Mouse (Mus musculus) NIH3T3 (cell line): ENCODE measurements around the gene Cxcr4.

Experiments
- DNase-seq: peaks from one replicate; pipeline ENCODE4 v3.0.0-alpha.2; 2012; ENCODE audit warnings: low read depth

Cxcr4 gene

DNA sequence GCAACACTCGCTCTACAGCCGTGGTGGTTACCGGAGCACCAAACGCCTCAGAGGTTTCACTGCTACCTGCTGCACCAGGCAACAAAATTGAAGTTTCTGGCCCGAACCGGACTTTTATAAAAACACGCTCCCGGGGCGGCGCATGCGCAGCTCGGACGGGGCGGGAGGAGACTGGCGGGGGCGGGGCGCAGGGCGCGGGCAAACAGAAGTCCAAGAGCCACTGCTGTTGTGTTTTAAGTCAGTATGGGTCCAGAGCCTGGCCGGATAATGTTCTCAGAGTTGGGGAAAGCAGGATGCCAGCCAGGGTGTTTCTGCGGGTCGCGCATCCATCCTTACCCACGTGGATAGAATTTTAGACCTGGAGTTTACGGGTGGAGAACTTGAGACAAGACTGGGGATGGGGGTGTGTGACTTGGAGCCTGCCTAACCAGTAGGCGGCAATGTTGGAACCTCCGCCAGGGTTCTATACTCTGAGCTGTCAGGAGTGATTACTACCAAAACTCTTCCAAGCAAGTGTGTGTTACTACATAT lies at the start of gene Cxcr4:
TSS of gene Cxcr4 (minus strand) at position 83 of the 531 bp plus-strand sequence.
- DNase-seq = no peak

DNA sequence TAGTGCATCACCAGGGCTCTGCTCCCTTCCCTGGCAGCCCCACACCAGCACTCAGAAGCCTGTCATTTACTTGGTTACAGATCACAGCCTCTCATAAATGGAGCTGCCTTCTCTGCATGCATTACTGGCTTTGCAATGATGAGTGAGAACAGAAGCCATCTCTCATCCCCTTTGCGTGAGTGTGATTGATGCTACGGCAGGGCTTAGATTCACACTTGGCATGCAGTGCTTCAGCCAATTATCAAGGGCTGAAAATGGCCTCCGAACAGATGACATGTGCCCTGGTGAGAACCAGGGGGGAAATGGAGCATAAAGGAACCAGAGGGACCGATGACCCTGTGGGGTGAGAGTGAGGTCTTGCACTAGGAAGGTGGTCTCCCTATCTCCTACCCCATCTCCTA lies 47.6 kb upstream of the Cxcr4 start:
- no peak for DNase-seq

DNA sequence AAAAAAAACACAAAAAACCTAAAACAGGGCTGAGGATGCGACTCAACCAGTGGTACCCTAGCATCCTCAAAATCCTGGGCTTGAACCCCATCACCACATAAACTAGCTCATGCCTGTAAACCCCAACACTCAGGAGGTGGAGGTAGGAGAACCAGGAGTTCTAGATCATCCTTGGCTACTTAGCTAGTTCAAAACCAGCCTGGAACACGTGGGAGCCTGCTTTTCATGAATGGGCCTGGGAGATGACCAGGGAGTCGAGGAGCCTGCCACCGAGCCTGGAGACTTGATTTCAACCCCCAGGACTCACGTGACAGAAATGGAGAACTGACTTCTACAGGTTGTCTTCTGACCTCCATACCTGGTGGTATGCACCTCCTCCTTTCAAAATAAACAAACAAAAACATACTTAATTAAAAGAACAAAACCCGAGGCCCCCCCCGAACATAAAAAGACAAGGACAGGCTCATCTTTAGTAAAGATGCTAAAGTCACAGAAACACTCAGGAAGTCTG lies 45.2 kb upstream of the Cxcr4 start:
- DNase-seq = no peak

DNA sequence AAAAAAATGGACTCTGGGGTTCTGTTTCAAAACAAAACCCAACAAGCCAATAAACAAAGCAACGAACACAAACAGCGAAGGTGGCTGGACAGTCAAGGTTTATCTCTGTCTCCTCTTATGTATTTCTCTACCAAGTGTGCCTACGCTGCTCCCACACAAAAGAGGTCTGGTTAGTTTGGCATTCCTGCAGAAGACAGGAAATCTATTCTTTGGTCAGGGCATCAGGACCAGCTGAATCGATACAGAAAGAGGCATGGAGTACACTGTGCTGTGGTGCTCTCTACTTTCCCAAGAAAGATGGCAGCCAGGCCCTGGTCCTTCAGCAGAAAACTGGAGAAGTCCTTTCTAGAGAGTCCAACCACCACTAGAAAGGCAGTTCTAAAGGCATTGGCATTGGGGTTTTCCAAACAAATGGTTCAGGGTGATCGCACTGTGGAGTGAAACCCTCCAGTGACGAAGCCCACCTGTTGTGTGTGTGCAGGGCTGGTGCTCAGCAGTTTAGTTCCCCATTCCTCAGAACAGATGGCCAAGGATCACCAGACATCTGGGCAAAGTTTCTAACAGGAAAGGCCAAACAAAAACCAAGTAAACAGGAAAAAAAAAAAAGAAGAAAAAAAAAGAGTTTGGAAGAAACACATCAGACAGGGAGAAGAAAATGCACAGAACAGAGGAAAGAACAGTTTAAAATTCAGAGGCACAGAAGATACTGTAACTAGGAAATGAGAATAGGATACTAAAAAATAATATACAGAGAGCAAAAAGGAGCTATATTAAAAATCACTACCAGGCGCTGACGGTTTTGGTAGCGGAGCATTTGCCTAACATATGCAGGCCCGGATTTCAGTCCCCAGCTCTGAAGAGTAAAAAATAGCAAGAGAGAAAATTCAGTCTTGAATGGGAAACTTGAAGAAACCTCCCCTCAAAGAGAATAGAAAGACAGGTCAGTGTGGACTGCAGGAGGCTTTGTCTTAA lies 44.5 kb upstream of the Cxcr4 start:
- DNase-seq = no peak

DNA sequence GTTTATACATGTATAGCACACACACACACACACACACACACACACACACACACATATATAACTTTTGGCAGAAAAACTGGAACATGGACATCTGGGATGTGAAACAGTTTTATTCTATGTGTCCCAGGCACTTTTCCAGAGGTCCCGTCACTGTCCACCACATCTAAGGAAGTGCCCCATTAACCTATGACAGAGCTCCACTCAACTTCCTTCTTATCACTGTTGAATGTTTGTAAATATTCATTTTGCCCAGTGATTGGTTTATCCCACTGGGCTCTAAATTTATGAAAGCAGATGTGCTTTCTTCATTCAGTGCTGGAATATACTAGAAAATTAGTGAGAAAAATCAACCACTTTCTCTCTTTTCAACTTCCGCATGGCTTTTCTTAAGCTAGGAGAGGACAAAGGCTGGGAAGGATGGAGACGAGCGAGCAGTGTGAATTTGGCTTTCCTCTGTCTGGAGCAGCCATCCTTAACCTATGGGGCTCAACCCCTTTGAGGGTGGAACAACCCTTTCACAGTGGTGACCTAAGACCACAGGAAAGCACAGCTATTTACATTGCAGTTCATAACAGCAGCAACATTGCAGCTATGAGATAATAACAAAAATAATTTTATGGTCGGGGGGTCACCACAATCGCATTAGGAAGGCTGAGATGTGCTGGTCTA lies 41.8 kb upstream of the Cxcr4 start:
- DNase-seq = no peak

DNA sequence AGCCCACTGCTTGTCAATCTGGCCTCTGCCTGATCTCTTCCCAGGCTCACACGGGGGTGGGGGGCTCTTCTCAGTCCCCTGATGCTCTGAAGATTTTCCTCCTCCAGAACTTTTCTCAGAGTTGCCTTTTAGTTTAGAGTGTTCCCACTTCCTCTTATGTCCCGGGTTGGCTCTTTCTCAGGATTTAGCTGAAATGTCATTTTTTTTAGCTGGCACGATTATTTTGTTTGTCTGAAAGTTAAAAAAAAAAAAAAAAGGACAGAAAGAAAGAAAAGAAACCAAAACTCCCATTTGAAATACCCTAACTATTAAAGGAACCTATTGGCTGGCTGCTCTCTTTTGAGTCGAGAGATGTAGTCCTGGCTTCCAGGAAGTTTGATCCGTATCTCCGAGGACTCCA lies 40.4 kb upstream of the Cxcr4 start:
- DNase-seq = no peak

DNA sequence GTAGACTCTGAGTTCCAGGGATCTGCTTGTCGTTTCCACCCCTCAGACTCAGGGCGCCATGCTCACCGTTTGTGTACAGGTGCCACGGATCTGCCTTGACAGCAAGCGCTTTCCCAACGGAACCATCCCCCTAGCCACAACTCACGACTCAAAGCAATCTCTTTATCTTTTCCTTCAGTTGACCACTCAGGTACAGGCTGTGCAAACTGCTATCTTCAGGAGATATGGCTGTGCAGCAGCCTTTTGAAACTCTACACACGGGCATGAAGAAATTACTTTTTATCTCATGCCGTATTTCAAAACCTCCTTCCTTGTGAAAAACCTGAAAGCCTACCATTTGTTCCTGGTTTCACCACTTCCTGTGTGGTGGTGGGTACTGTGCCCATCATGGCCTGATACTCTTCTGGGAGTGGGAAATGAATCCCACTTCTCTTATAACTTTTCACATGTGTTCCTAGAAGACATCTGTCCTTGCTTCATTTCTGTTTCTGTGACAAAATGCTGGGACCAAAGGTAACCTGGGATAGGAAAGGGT lies 34.1 kb upstream of the Cxcr4 start:
- no peak for DNase-seq

DNA sequence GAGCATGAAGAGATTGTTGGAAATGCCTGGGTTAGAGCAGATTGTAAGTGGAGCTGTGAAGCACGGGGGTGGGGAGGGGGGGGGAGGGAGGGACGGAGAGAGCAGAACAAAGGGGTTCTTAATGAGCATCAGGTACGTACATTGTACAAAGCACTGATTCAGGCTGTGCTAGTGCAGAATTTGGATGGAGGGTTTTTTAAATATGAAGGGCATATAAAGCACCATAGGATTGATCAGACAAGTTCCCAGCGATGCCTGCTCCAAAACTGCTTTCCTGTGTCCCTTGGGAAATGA lies 31.4 kb upstream of the Cxcr4 start:
- DNase-seq = no peak

DNA sequence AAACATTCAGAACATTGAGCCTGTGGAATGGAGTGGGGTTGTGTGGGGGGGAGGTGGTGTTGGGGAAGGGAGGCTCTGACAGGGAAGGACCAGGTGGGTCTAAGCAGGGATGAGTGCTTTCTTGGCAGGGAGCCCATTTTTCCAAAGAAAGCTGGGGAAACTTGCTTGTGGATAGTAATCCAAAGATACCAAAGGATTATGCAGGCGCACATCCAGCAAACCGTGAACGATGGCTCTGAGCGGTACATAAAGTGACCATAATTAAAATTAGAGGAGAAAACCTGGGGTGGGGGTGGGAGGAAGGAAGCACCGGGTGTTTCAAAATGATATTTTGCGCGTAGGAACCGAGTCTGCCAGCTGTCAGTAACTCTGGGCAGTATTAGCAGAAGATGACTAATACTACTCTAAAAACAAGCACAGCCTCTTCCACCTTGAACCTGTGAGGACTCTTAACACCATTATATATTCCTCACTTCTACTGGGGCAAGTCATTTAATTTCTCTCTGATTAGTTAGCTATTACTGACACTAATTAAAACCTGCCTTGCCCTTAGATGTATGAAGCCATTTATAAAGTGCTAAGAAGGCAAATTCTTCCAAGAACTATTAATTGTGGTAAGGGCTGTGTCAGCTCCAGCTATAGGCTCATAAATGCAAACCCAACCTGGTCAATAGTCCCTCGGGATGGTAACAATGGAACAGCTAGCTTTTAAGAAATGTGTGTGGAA lies 30.9 kb upstream of the Cxcr4 start:
- DNase-seq = no peak

DNA sequence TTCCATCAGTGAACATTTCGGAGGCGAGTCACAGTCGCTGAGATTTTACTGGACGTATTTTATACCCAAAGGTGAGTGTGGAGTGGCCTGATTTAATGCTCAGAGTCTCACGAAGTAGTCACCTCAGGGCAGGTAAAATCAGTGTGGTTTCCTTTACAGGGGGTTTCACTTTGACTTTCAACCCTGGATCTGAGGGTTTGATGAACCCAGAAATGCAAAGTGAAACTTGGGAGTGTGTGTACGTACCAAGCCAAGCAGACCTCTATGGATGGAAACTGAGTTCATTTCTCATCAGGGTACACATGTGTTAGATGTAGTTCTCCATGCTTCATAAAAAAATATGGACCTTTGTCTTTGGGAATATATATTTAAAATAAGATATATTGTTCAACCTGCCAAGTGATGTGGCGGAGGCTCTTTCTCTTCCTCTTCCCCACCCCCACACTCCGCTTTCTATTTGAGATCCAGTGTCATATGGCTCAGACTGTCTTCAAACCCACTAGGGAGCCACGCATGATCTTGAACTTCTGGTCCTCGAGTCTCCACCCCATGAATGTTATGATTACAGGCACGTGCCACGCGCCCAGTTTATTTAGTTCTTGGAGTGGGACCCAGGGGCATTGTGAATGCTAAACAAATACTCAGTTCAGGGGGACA lies 25.7 kb upstream of the Cxcr4 start:
- DNase-seq = no peak

DNA sequence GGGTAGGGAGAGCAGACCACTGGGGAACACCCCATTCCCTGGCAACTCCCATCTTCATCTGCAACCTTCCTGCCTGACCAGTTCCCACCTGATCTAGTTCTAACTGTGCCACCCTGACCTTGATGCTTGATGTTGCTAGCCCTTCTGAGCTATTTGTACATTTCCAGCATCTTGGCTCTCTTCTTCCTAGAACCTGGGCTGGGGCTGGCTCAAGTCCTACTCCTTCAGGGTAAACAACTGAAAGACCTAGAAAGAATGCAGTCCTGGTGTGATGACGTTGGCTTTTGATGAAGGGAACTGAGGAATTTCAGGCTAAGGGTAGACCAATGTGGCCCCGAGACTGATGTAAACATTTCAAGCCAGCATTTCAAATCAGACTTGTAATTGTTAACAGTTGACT lies 24.5 kb upstream of the Cxcr4 start:
- no peak for DNase-seq

DNA sequence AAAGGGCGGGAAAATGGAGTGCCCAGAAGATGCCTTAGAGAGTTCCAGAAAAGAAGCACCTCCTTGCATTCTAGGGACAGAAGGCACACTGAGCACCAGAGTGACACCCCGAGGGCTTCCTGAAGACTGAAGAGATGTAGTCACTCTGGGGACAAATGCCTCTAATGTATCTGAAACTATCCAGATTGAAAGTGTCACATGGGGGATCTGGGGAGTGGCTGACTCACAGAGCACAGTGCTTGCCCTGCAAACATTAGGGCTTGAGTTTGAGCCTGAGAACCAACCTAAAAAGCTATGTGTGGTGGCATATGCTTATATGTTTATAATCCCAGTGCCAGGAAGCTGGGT lies 23.3 kb upstream of the Cxcr4 start:
- DNase-seq = no peak

DNA sequence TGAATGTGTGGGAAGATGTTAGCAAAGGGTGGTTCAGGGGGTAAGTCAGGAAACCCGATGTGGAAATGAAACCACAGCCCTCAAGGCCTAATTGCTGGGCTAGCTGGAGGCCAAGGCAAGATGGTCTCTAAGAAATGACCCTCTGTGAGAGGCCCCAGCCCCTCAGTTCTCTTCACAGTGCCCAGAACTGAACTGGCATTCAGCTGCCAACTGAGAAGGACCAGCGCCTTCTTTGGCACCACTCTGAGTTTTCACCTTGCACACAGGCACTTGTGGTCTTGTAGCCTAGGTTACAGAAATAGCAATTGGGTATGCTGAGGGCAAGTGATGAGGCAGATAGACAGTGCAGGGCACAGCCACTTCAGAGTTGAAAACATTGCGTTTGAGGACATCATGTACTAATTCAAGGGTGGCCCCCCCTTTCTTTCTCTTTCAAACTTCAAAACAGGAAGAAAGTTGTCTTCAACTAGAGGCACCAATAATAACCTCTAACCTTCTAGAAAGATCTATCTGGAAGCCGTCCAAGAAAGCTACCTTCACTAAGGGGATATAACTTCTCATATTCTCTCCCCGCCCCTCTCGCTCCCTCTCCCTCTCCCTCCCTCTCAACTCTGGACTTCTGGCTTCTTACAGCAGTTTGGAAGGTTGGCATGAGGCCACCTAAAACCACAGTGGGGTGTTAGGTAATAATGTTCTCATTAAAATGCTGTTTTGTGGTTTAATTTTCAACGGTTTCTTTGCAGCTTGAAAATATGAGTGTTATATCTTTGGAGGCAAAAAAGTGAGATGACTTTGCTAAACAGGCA lies 22.8 kb upstream of the Cxcr4 start:
- peak; percentile 50 for DNase-seq

DNA sequence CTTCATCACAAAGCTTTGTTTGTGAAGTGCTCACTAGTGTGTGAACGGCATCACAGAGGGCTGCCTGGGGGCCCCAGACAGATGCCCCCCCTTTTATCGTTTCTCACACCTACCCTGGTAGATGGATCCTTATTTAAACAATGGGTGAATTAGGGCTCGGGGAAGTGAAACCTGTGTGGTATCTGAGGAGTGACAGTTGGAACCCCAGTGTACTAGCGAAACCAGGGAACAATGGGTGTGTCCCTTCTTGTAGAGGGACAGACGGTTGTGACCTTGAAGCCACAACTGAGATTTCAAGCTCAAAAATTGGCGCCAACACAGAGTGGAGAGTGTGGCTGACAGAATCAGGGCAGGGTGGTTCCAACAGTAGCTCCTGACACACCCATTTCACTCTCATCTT lies 16.0 kb upstream of the Cxcr4 start:
- DNase-seq = no peak

DNA sequence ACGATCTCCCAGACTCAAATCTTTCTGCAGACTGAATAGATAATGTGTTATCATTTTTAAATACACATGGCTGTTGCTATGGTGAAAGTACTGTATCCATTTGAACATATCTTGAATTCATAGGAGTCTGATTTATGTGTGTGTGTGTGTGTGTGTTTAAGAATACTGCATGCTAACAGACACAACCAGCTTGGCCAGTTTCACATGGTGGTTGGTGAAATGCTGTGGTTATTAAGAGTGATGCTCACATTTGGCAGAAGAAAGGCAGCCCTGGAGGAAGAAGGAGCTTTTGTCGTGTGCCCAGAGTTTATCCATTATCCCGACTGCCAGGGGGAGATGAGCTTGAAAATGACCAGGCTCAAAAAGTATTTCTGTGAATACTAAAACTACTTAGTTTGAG lies 15.3 kb upstream of the Cxcr4 start:
- no peak for DNase-seq

DNA sequence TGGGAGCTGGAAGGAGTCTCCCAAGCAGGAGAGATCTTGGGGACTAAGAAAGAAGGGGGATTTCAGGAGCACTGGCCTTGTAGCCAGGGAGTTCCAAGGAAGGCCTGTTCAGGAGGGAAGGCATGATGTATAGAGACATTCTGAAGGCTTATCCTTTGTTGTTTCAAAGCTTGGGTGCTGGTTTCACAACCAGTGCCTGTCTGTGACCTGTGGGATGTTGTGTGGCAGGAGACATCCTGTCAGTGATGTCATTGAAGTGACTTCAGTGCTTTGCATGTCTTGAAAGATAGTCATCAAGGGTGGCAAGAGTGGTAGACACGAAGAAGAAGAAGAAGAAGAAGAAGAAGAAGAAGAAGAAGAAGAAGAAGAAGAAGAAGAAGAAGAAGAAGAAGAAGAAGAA lies 13.7 kb upstream of the Cxcr4 start:
- DNase-seq = no peak

DNA sequence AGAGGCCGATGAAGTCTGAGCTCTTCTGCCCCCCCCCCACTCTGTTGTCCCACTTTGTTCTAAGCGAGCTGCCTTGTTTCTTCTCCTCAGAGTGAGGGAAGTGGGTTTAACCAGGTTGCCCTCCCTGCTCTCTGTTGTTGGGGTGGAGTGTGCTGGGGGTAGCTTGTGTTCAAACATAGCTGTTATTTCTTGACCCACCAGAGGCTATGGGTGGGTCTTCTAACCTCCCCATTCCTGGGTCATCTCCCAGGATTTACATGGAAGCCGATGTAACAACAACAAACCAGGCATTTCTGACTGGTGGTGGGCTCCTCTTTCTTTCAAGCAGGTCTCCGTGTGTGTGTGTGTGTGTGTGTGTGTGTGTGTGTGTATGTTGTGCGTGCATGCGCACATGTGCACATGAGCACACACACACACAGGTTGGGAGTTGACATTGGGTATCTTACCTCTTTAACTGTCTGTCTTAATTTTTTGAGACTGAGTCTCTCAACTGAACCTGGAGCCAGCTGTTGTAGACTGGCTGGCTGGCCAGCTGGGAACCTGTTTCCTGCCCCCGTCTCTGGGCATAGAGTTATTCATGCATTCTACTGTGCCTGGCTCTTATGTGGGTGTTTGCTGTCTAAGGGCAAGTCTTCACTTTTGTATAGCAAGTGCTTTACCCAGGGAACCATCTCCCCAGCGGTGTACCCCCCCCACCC lies 10.7 kb upstream of the Cxcr4 start:
- DNase-seq = no peak

DNA sequence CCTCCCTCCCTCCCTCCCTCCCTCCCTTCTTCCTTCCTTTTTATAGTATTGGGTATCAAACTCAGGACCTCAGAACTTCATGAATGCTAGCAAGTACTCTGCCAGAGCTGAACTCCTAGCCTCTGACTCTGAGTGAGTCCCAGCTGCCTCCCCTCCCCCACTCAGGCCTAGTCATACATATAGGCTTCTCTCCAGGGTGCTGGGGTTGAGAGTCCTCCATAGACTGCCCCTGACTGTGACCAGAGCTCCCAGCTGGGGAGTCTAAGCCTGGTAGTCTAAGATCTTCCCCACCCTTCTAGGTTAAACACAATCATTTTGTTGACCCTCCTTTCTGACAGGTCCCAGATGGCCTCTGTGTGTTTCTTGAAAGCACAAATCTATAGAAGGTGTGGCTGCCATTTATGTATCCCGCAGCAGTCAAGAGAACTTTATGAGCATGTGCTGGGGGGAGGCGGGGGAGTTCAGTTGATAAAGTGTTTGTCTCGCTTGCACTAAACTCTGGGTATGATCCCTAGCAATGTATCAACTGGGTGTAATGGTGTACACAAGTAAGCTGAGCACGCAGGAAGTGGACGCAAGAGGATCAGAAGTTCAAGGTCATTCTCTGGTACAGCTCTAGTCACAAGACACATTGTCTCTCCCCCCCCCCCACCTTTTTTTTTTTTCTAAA lies 10.1 kb upstream of the Cxcr4 start:
- DNase-seq = no peak

DNA sequence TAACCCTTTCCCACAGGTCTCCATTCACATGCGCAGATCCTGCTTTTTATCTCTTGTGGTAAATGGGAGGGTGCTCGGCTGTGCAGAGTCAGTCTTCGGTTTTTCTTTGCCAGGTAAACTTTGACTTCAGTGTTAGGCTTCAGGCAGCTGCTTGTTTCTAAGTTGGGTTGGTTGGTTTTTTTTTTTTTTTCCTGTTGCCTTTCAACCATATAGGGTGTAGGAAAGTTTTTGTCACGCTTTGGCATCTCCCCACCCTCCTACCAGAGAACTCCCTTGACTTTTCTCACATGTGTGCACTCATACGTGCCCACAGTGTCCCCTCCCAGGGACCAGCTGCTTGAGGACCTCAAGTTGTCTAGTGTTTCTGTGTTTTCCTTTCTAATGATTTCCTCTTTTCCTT lies 9.2 kb upstream of the Cxcr4 start:
- DNase-seq = no peak

DNA sequence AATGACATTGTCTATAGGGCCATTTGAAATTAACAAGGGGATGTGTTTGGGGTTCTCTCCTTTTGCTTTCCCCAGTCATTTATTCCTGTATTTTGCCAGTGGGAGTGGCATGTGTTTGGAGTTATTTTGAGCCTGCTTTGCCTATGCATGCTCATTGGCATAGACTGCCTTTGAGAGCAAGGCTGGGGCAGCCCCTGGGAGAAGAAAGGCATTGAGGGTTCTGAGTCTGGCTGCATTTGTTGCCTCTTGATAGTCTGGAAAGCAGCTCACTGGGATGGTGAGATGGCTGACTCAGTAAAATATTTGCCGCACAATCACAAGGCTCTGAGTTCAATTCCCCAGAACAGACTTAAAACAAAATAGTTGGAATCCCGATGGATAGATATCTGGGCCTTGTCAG lies 8.5 kb upstream of the Cxcr4 start:
- no peak for DNase-seq
